Mouse (Mus musculus) layer of hippocampus, postnatal 10 days (tissue): Measurements from ENCODE around the gene Mrtfa. TPM values are rescaled to one million over a fixed set of nuclear protein-coding genes. Genes with fewer than 3 reads are reported as not detected.

Experiments
- DNase-seq, 2 experiments: peaks; one replicate each; pipeline ENCODE4 v3.0.0; 2021; ENCODE audit warnings: low spot score in 2 of 2
- total RNA-seq, 2 experiments: library from RNA; stranded (reverse); gene quantifications; 2 replicates each; pipeline ENCODE4 v1.2.3; 2021

Mrtfa gene
- total RNA-seq, 2 experiments from 2014 or later, result 56.5 to 61.3 TPM

DNA sequence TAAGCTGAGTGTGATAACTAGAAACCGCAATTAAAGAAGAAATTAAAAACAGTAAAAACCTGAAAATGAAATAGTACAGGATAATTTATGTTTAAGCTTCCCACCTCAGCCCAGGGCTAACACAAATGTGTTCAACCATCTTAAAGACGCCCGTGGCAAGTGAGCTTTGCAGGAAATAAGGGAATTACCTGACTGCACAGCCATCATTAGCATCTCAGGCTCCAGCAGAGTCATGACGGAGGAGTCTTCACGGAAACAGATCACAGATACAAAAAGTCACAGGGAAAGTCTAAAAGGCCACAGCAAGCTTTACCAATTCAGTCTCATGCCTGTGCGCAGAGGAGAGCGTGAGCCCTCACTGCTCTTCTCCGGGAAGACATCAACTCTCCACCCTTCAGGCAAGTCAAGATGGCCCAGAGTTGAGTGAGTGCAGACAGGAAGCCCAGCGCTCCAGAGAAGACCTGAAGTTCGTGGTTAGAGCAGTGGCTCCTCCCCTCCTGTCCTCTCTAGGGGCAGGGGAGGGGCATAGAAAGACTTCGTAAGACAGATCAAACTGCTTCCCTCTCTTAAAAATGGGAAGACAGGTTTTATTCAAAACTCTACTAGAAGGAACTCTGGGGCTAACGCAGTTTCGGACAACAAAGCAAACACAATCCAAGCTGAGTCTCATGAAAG lies 85.8 kb downstream of the Mrtfa start:
- DNase-seq, result no peak

GRCm38 (mm10) chr15:81103500-81103899 lies 87.1 kb downstream of the Mrtfa start:
- no peak for DNase-seq

GRCm38 (mm10) chr15:81102274-81102879 lies 88.2 kb downstream of the Mrtfa start:
- DNase-seq, result no peak

- DNase-seq, result no peak
These were observed 89.2 kb downstream of the Mrtfa start for GRCm38 (mm10) chr15:81101316-81101715.

DNA sequence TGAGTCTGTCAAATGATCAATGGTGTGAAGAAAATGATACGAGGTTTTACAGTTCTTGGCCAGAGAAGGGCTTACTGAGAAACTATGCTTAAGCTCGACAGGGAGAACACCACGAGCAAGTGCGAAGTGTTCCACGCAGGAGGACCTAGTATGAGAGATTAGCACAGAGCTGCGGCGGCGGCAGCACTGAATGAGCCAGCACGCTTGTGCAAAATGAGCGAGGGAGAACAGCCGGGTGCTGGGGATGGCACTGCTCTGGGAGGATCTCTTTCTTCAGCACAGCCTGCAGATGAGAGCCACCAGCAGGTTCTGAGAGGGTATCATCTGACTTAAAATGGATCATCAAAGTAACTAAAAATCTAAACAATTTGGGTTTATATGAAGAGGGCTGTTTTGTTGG lies 91.3 kb downstream of the Mrtfa start:
- DNase-seq, result peak in 1 of 2 experiments; percentile 34

DNA sequence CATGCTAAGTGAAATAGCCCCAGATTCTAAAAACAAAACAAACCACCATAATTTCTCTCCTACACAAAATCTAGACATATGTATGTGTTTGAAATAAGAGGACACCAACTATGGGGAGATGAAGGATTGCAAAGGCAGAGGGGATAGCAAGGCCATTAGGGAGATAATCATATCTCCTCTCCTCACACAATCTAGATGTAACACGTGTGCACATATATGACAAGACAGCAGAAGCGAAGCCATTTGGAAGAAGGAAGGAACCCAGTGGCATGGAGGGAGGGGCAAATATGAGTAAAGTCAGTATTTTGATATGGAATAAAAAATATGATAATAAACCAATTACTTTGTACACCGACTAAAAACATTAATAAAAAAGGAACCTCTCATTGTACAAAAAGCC lies 91.9 kb downstream of the Mrtfa start:
- no peak for DNase-seq

DNA sequence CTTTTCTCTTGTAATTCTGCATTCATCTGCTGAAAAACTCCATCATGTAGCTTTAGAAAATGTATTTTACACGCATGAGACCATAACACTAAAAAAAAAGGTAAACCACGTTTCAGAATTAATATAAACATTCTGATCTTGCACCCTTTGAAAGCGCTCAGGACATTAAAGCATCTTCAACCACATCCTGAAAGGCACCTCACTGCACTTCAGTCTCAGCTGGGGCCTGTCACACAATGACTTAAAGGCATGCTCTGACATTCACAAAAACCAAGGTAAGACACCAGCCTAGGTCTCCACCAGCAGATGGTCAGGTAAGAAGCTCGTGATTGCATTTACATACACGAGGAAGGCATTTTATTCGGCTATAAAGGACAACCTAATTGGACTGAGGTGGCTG lies 92.7 kb downstream of the Mrtfa start:
- DNase-seq, result no peak

DNA sequence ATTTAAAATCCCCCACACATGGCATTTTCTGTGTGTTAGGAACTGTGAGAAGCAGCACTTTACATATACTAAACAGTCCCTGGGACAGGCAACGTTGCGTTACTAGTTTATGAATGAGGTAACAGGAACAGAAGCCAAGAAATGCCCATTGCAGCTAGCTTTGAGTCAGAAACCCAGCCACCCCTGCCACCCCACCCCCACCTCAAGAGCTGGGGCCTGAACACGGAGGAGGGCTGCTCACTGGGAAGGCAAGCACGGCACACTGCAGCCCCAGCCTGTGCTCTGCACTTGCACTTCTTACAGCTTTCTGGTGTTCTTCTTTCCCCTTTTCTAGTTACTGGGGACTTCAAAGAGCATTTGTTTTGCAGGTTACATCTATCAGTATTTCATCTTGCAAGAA lies 93.1 kb downstream of the Mrtfa start:
- no peak for DNase-seq

- DNase-seq, result no peak
These were observed 94.1 kb downstream of the Mrtfa start for GRCm38 (mm10) chr15:81096329-81097055.

- DNase-seq, result no peak
These were observed 97.5 kb downstream of the Mrtfa start for GRCm38 (mm10) chr15:81093032-81093431.

- no peak for DNase-seq
These were observed 98.8 kb downstream of the Mrtfa start for GRCm38 (mm10) chr15:81091718-81092117.

DNA sequence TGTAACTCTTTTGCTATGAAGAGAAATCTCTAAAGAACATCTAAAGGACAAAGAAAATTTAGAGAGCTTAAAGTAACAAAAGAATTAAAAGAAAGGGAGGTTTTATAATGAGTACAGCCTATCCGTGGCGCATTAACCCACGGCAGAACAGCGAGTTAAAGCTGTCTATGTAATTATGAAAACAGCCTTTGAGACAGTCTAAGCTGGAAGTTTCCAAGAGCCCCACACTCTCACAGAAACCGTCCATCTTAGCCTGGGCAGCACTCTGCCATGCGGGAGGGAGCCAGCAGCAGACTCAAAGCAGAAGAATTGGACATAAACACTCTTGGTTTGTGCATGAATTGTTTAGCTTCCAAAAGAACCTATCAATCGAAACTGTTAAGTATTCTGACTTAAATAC lies 103.0 kb downstream of the Mrtfa start:
- DNase-seq, result no peak

DNA sequence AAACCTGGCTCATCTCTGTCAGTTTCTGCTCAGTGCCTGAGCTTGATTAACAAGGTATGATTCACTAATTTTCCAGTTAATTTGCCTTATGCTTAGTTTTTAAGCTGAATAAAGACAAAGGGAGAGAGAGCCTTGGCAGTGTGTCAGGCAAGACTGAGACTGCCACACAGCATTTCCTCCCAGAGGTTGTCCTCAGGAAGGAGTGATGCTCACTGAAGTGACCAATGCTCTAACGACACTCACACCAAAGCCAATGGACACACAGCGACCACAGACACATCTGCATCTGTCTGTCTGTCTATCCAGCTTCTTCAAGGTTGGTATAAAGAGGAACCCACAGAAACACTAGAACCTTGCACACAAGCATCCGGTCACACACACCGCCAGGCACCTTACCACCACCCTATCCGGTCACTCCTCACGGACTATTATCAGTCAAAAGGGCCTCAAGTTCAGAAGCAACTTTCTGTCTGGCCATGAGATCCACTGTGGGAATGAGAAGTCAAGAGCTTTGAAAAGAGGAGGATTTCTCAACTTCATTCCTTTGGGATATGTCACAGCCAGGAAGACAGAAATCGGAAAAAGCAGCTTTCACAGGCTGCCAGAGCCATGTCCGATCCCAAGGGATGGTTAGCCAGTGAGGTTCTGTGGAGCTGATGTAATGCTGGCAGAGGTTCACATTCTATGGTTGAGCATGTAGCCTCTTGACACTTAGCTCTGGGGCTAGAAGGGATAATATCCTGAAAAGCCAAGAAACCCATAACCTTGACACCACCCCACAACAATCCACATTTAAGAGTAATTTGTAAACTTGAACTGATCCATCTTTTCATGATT lies 103.7 kb downstream of the Mrtfa start:
- no peak for DNase-seq

GRCm38 (mm10) chr15:81083826-81084225 lies 106.7 kb downstream of the Mrtfa start:
- no peak for DNase-seq

DNA sequence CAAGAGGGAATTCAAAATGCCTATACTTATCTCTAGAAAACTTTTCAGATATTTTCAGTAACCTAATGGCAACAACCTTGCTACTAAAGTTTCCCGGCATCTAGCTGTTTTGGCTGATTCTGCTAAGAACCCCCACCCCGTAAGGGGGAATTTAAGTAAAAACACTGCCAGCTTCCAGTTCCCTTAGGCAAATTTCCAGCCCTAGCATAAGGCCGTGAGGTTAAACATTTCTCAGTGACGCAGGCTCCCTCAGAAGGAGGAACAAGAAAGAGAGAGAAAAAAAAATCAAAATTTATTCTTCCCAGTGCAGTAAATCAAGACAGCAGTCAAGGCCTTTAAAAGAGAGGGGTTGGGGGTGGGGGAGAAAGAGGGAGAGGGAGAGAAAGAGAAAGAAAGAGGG lies 107.3 kb downstream of the Mrtfa start:
- no peak for DNase-seq

DNA sequence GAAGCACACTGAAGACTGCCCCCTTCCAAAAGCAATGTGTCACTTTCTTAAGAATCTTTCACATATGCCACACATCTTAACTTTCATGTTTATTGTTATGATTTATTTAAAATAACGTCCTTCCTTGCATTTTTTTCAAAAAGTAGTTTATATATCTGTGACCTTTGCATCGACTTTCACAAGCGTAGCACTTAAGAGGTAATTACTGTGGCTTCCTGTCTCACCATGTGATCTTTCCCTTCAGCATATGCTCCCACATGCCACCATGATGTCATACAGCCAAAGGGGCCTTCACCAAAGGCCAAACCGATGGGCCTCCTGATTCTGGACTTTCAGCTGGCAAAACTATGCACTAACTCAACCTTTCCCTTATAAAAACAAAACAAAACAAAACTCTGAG lies 109.3 kb downstream of the Mrtfa start:
- DNase-seq, result no peak

DNA sequence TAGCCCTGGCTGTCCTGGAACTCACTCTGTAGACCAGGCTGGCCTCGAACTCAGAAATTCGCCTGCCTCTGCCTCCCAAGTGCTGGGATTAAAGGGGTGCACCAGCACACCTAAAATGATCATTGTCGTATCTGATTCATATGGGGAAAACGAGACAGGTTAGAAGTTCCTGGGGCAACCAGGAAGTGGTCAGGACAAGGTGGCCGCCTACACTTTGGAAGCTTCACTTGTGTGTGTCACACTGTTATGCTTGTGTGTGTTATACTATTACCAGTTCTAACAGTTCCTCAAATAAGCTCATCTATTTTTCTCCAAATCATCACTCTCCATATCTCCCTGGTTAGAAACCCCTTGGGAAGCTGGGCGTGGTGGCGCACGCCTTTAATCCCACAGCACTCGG lies 110.2 kb downstream of the Mrtfa start:
- DNase-seq, result no peak

GRCm38 (mm10) chr15:81079255-81079654 lies 111.3 kb downstream of the Mrtfa start:
- DNase-seq, result no peak

- peak; percentile 18 to 38 for DNase-seq
These were observed 113.0 kb downstream of the Mrtfa start for GRCm38 (mm10) chr15:81077551-81077950.

GRCm38 (mm10) chr15:81074543-81074942 lies 116.0 kb downstream of the Mrtfa start:
- DNase-seq, result no peak

GRCm38 (mm10) chr15:81073751-81074150 lies 116.8 kb downstream of the Mrtfa start:
- no peak for DNase-seq

DNA sequence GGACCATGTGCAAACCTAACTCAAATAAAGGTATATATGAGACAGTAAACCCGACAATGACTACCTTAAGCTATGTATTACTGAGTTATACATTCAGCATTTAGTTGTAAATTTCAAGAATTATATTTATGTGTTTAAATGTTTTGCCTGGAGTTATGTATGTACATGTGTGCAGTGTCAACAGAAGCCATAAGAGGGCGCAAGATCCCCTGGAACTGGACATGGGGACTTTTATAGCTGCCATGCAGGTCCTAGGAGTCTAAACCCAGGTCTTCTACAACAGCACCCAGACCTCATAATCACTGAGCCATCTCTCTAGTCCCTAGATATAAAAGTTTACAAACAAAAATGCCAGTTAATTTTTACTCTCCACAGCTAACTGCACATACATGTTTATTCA lies 117.8 kb downstream of the Mrtfa start:
- peak in 1 of 2 experiments; percentile 21 for DNase-seq
